Mouse (Mus musculus): ENCODE data around the gene Trove2. TPM values are rescaled to one million over a fixed set of nuclear protein-coding genes. Genes with fewer than 3 reads are reported as not detected.

Trove2 gene
- total RNA-seq (2015; ENCODE audit: low replicate concordance) (0.42 and 0.96 TPM in 2 replicates), total RNA-seq (2017; ENCODE audit: low replicate concordance) (1.2 and 1.5 TPM in 2 replicates)

GRCm38 (mm10) chr1:143776446-143777411 lies at the start of gene Trove2, which contains the start of gene Uchl5:
Trove2 (minus strand) TSS chr1:143777068.
Uchl5 (plus strand) TSS chr1:143777272.
- ATAC-seq (replicated peaks; ENCODE audit: low FRiP score, poor library complexity, severe bottlenecking) = peak; percentile 97

- no peak for ATAC-seq (replicated peaks; ENCODE audit: low FRiP score, poor library complexity, severe bottlenecking)
These were observed 45.8 kb upstream of the Trove2 start for GRCm38 (mm10) chr1:143822677-143823076.

- ATAC-seq (replicated peaks; ENCODE audit: low FRiP score, poor library complexity, severe bottlenecking) = no peak
These were observed 43.4 kb upstream of the Trove2 start for GRCm38 (mm10) chr1:143820096-143820877.

- ATAC-seq (replicated peaks; ENCODE audit: low FRiP score, poor library complexity, severe bottlenecking) = peak; percentile 92
These were observed 37.0 kb upstream of the Trove2 start for GRCm38 (mm10) chr1:143813676-143814360.

GRCm38 (mm10) chr1:143809062-143809461 lies 32.2 kb upstream of the Trove2 start:
- no peak for ATAC-seq (replicated peaks; ENCODE audit: low FRiP score, poor library complexity, severe bottlenecking)

GRCm38 (mm10) chr1:143803537-143803936 lies 26.7 kb upstream of the Trove2 start:
- ATAC-seq (replicated peaks; ENCODE audit: low FRiP score, poor library complexity, severe bottlenecking) = peak; percentile 69; the same call in 1 of the 2 replicates

GRCm38 (mm10) chr1:143788584-143789227 lies 11.8 kb upstream of the Trove2 start:
- ATAC-seq (replicated peaks; ENCODE audit: low FRiP score, poor library complexity, severe bottlenecking) = peak; percentile 89

GRCm38 (mm10) chr1:143777558-143778218 lies 820 bp upstream of the Trove2 start:
- peak; percentile 71 for ATAC-seq (replicated peaks; ENCODE audit: low FRiP score, poor library complexity, severe bottlenecking)

GRCm38 (mm10) chr1:143773909-143774308 lies 3.0 kb downstream of the Trove2 start:
- no peak for ATAC-seq (replicated peaks; ENCODE audit: low FRiP score, poor library complexity, severe bottlenecking)

- ATAC-seq (replicated peaks; ENCODE audit: low FRiP score, poor library complexity, severe bottlenecking) = no peak
These were observed 3.8 kb downstream of the Trove2 start for GRCm38 (mm10) chr1:143773082-143773481.

- no peak for ATAC-seq (replicated peaks; ENCODE audit: low FRiP score, poor library complexity, severe bottlenecking)
These were observed 6.3 kb downstream of the Trove2 start for GRCm38 (mm10) chr1:143770444-143771109.

- no peak for ATAC-seq (replicated peaks; ENCODE audit: low FRiP score, poor library complexity, severe bottlenecking)
These were observed 10.6 kb downstream of the Trove2 start for GRCm38 (mm10) chr1:143766238-143766637.

GRCm38 (mm10) chr1:143765801-143766200 lies 11.1 kb downstream of the Trove2 start:
- no peak for ATAC-seq (replicated peaks; ENCODE audit: low FRiP score, poor library complexity, severe bottlenecking)

- ATAC-seq (replicated peaks; ENCODE audit: low FRiP score, poor library complexity, severe bottlenecking) = no peak
These were observed 12.4 kb downstream of the Trove2 start for GRCm38 (mm10) chr1:143764443-143764842.

GRCm38 (mm10) chr1:143762159-143762558 lies 14.7 kb downstream of the Trove2 start:
- ATAC-seq (replicated peaks; ENCODE audit: low FRiP score, poor library complexity, severe bottlenecking) = no peak

- ATAC-seq (replicated peaks; ENCODE audit: low FRiP score, poor library complexity, severe bottlenecking) = no peak
These were observed 31.0 kb downstream of the Trove2 start for GRCm38 (mm10) chr1:143745871-143746270.

GRCm38 (mm10) chr1:143742186-143742585 lies 34.7 kb downstream of the Trove2 start:
- ATAC-seq (replicated peaks; ENCODE audit: low FRiP score, poor library complexity, severe bottlenecking) = no peak

- no peak for ATAC-seq (replicated peaks; ENCODE audit: low FRiP score, poor library complexity, severe bottlenecking)
These were observed 35.5 kb downstream of the Trove2 start for GRCm38 (mm10) chr1:143741331-143741730.
